Mouse (Mus musculus) myocyte (in vitro differentiated cells): ENCODE data around the gene Adprhl2. TPM values are rescaled to one million over a fixed set of nuclear protein-coding genes. Genes with fewer than 3 reads are reported as not detected.

Experiments
- H3K27me3 ChIP-seq: one replicate; pipeline ENCODE4 v1.6.1; 2011; ENCODE audit not compliant: control insufficient read depth, insufficient read depth, insufficient read length
- H3K36me3 ChIP-seq: one replicate; pipeline ENCODE4 v1.6.1; 2011; ENCODE audit not compliant: control insufficient read depth, insufficient read depth
- H3K4me2 ChIP-seq: one replicate; pipeline ENCODE4 v1.6.1; 2011; ENCODE audit warnings: low read depth, control low read depth
- H3K4me3 ChIP-seq: one replicate; pipeline ENCODE4 v1.5.1; 2011; ENCODE audit warnings: mild to moderate bottlenecking, control low read depth, moderate library complexity
- H3K79me2 ChIP-seq: one replicate; pipeline ENCODE4 v1.6.1; 2011; ENCODE audit not compliant: control insufficient read depth, insufficient read depth
- H3ac ChIP-seq: one replicate; pipeline ENCODE4 v1.6.1; 2011; ENCODE audit not compliant: control insufficient read depth, insufficient read length
- CEBPB ChIP-seq: IDR thresholded peaks from 2 replicates; pipeline ENCODE4 v1.6.1; 2011; ENCODE audit warnings: mild to moderate bottlenecking, moderate library complexity; ENCODE audit not compliant: poor library complexity, insufficient read depth, severe bottlenecking
- E2F4 ChIP-seq: IDR thresholded peaks from one replicate; pipeline ENCODE4 v1.6.1; 2011; ENCODE audit warnings: mild to moderate bottlenecking, control low read depth, moderate library complexity; ENCODE audit not compliant: insufficient read depth
- MAX ChIP-seq: IDR thresholded peaks from one replicate; pipeline ENCODE4 v1.6.1; 2011; ENCODE audit warnings: low read depth, mild to moderate bottlenecking, control low read depth
- MYOD1 ChIP-seq, 3 experiments: IDR thresholded peaks; one replicate each; pipeline ENCODE4 v1.6.1; 2011; ENCODE audit warnings: control low read depth in 2 of 3, low read depth in 2 of 3, mild to moderate bottlenecking in 2 of 3, moderate library complexity in 1 of 3; ENCODE audit not compliant: insufficient read length in 2 of 3, control insufficient read depth in 1 of 3
- MYOG ChIP-seq, 3 experiments: IDR thresholded peaks; one replicate each; pipeline ENCODE4 v1.6.1; 2011; ENCODE audit warnings: control low read depth in 2 of 3, low read depth in 2 of 3, mild to moderate bottlenecking in 2 of 3; ENCODE audit not compliant: insufficient read length in 2 of 3, control insufficient read depth in 1 of 3, insufficient read depth in 1 of 3
- POLR2A ChIP-seq: IDR thresholded peaks from one replicate; pipeline ENCODE4 v1.6.1; 2011; ENCODE audit warnings: low read depth, mild to moderate bottlenecking, control low read depth, moderate library complexity; ENCODE audit not compliant: insufficient read length
- POLR2AphosphoS2 ChIP-seq: IDR thresholded peaks from one replicate; pipeline ENCODE4 v1.6.1; 2011; ENCODE audit warnings: low read depth, control low read depth; ENCODE audit not compliant: insufficient read length
- REST ChIP-seq: IDR thresholded peaks from one replicate; pipeline ENCODE4 v1.6.1; 2011; ENCODE audit warnings: mild to moderate bottlenecking, control low read depth, moderate library complexity; ENCODE audit not compliant: insufficient read depth, insufficient read length
- SRF ChIP-seq: IDR thresholded peaks from one replicate; pipeline ENCODE4 v1.6.1; 2011; ENCODE audit warnings: low read depth; ENCODE audit not compliant: control insufficient read depth, insufficient read length
- TCF12 ChIP-seq: IDR thresholded peaks from one replicate; pipeline ENCODE4 v1.6.1; 2011; ENCODE audit warnings: mild to moderate bottlenecking, control low read depth; ENCODE audit not compliant: poor library complexity, insufficient read depth, severe bottlenecking
- TCF3 ChIP-seq: IDR thresholded peaks from one replicate; pipeline ENCODE4 v1.6.1; 2011; ENCODE audit warnings: low read depth, control low read depth; ENCODE audit not compliant: insufficient read length
- USF1 ChIP-seq: IDR thresholded peaks from one replicate; pipeline ENCODE4 v1.6.1; 2011; ENCODE audit warnings: low read depth, mild to moderate bottlenecking, control low read depth, moderate library complexity
- polyA plus RNA-seq: library from polyadenylated mRNA; unstranded; fragments of >200 nt; fragmentation: generic; extraction: Trizol; gene quantifications from one replicate; pipeline ENCODE4 v1.2.1, GENCODE M21; 2012; ENCODE audit warnings: missing spikeins

Adprhl2 gene
- polyA plus RNA-seq, 1 experiment: 31.5 TPM

GRCm38 (mm10) chr4:126330295-126330694 lies 8.8 kb upstream of the Adprhl2 start:
- Histone ChIP-seq H3K4me2 (no peak overlapping the region), H3ac (no peak overlapping the region), H3K79me2 (no peaks in the 10 kb centered on the region), H3K4me3 (no peak overlapping the region), H3K27me3 (no peaks in the 10 kb centered on the region), H3K36me3 (peaks cover 6% of the 10 kb centered on the region)
- no peak for TF ChIP-seq TCF3
- no peak for TF ChIP-seq MAX
- TF ChIP-seq POLR2AphosphoS2: no peak
- no peak for TF ChIP-seq SRF
- no peak for TF ChIP-seq CEBPB
- no peak for TF ChIP-seq REST
- no peak for TF ChIP-seq E2F4
- no peak for TF ChIP-seq MYOG (IDR thresholded peaks at IDR 0.05; ENCODE audit: control insufficient read depth in 1 of 3, insufficient read depth in 1 of 3, insufficient read length in 2 of 3, low read depth in 2 of 3)
- no peak for TF ChIP-seq TCF12
- TF ChIP-seq MYOD1 (IDR thresholded peaks at IDR 0.05; ENCODE audit: control insufficient read depth in 1 of 3, insufficient read length in 2 of 3, low read depth in 2 of 3): no peak
- no peak for TF ChIP-seq USF1
- TF ChIP-seq POLR2A: no peak

GRCm38 (mm10) chr4:126326036-126326435 lies 4.5 kb upstream of the Adprhl2 start:
- TF ChIP-seq E2F4: no peak
- TF ChIP-seq TCF12: no peak
- TF ChIP-seq USF1: no peak
- no peak for TF ChIP-seq MAX
- no peak for TF ChIP-seq SRF
- no peak for TF ChIP-seq POLR2AphosphoS2
- Histone ChIP-seq H3K79me2 (peaks cover 1% of the 10 kb centered on the region), H3K36me3 (no peaks in the 10 kb centered on the region), H3K27me3 (no peaks in the 10 kb centered on the region), H3K4me3 (no peak overlapping the region), H3ac (no peak overlapping the region), H3K4me2 (no peak overlapping the region)

DNA sequence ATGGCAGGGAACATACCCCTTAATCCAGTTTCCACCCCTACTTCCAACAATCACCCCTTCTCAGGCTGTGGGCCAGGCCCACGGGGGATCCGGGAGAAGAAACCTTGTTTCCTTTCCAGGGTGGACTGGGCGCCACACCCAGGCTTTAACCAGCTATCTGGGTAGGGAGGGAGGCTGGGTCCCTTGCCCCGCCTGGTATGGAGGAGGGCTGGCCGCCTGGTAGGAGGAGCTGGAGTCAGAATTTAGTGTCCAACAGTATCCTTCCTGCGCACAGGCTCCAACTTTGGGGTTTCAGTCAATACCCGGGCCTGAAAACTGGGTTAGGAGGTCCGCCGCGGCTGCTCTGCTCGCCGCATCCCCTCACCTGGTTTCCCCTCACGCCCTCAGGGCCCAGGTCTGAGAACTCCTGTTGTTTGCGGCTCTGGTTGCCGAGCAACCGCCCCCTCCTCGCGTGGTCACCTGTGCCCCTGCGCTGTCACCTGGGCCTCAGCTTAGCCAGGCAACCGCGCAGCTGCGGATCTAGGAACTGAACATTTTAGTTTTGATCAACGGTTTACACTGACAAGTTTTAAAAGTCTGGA lies 3.9 kb upstream of the Adprhl2 start, which contains the start of gene Tekt2:
Tekt2 (minus strand) TSS at position 408 of the 581 bp plus-strand sequence.
- Histone ChIP-seq H3K79me2 (peaks cover 8% of the 10 kb centered on the region), H3ac (no peak within 1 kb of the TSS), H3K4me3 (no peak within 1 kb of the TSS), H3K4me2 (no peak within 1 kb of the TSS), H3K36me3 (no peaks in the 10 kb centered on the region), H3K27me3 (no peaks in the 10 kb centered on the region)
- TF ChIP-seq TCF3: no peak
- TF ChIP-seq MAX: no peak
- TF ChIP-seq SRF: no peak
- TF ChIP-seq MYOG (IDR thresholded peaks at IDR 0.05; ENCODE audit: control insufficient read depth in 1 of 3, insufficient read depth in 1 of 3, insufficient read length in 2 of 3, low read depth in 2 of 3): no peak
- no peak for TF ChIP-seq POLR2AphosphoS2
- no peak for TF ChIP-seq TCF12
- TF ChIP-seq E2F4: no peak
- no peak for TF ChIP-seq REST
- TF ChIP-seq CEBPB: no peak
- TF ChIP-seq MYOD1 (IDR thresholded peaks at IDR 0.05; ENCODE audit: control insufficient read depth in 1 of 3, insufficient read length in 2 of 3, low read depth in 2 of 3): no peak
- TF ChIP-seq POLR2A: no peak
- TF ChIP-seq USF1: no peak

GRCm38 (mm10) chr4:126324861-126325260 lies 3.4 kb upstream of the Adprhl2 start:
- no peak overlapping the region for H3K4me3 ChIP-seq
- no peak for TF ChIP-seq USF1
- no peak for TF ChIP-seq MYOG (IDR thresholded peaks at IDR 0.05; ENCODE audit: control insufficient read depth in 1 of 3, insufficient read depth in 1 of 3, insufficient read length in 2 of 3, low read depth in 2 of 3)
- no peak for TF ChIP-seq MAX
- no peak for TF ChIP-seq CEBPB
- H3ac ChIP-seq: no peak overlapping the region
- H3K4me2 ChIP-seq: no peak overlapping the region
- H3K27me3 ChIP-seq: no peaks in the 10 kb centered on the region
- no peaks in the 10 kb centered on the region for H3K36me3 ChIP-seq
- H3K79me2 ChIP-seq: peaks cover 13% of the 10 kb centered on the region

- H3K36me3 ChIP-seq: no peaks in the 10 kb centered on the region
- peaks cover 14% of the 10 kb centered on the region for H3K79me2 ChIP-seq
- no peak overlapping the region for H3ac ChIP-seq
- H3K4me3 ChIP-seq: no peak overlapping the region
- no peak overlapping the region for H3K4me2 ChIP-seq
- no peaks in the 10 kb centered on the region for H3K27me3 ChIP-seq
- TF ChIP-seq E2F4 (no peak), TCF12 (no peak), SRF (no peak), TCF3 (no peak), USF1 (no peak), CEBPB (no peak), MYOG (IDR thresholded peaks at IDR 0.05; ENCODE audit: control insufficient read depth in 1 of 3, insufficient read depth in 1 of 3, insufficient read length in 2 of 3, low read depth in 2 of 3) (no peak), MAX (no peak), REST (no peak), POLR2AphosphoS2 (no peak), MYOD1 (IDR thresholded peaks at IDR 0.05; ENCODE audit: control insufficient read depth in 1 of 3, insufficient read length in 2 of 3, low read depth in 2 of 3) (no peak), POLR2A (no peak)
Measured at GRCm38 (mm10) chr4:126322646-126323045, 1.1 kb upstream of the Adprhl2 start.
